ENCODE assay signal across 8 mouse cellular contexts in genomic region chr17:48096321-48096720, GRCm38 (mm10). TPM values are rescaled to one million over a fixed set of nuclear protein-coding genes. Genes with fewer than 3 reads are reported as not detected.
A peak's percentile ranks its signal among the peaks of the same experiment; 100 is the strongest.
DNase-seq lines count a peak whose midpoint lies in the region; ATAC-seq and TF ChIP-seq lines count a peak whose summit lies in the region.

No protein-coding gene starts in this region.

- DNase-seq in gastrocnemius, adult 2 months, result no peak
- DNase-seq in gastrocnemius, adult 8-10 months (ENCODE audit: low spot score in 2 of 2), result no peak
- DNase-seq in lung, embryonic 14.5 days, result no peak
- DNase-seq in lung, postnatal 4 days, result no peak
- peak; percentile 62 for DNase-seq in neural tube, embryonic 10.5 days (ENCODE audit: extremely low spot score, low spot score)
- no peak for DNase-seq in right cerebral cortex, adult 2 months (ENCODE audit: low spot score in 2 of 2)
- no peak for DNase-seq in cerebellum, adult 11-12 months

- 20% methylated on average over 17 of the region's 17 CpGs for WGBS in lung, embryonic 14.5 days
- 7% methylated on average over 17 of the region's 17 CpGs for WGBS in embryonic facial prominence, embryonic 15.5 days

- peaks cover 49% of the 10 kb centered on the region for H3K27me3 ChIP-seq in lung, embryonic 14.5 days (ENCODE audit: insufficient read depth, low read length)
- peaks cover 66% of the 10 kb centered on the region for H3K27me3 ChIP-seq in embryonic facial prominence, embryonic 15.5 days

- H3K4me2 ChIP-seq in lung, embryonic 14.5 days, result peak overlapping the region; percentile 81
- H3K4me2 ChIP-seq in embryonic facial prominence, embryonic 15.5 days (replicated peaks), result peak overlapping the region; percentile 55

- H3K9me3 ChIP-seq in lung, embryonic 14.5 days (ENCODE audit: low read depth, low read length), result no peaks in the 10 kb centered on the region
- H3K9me3 ChIP-seq in embryonic facial prominence, embryonic 15.5 days (replicated peaks), result no peaks in the 10 kb centered on the region

- intact Hi-C loops in gastrocnemius, adult 2 months (cut with DNase I), result no loop called here

- TF ChIP-seq CTCF in gastrocnemius, adult 2 months (IDR thresholded peaks at IDR 0.05), result no peak
- no peak for TF ChIP-seq CTCF in lung, embryonic 14.5 days (IDR thresholded peaks at IDR 0.05; ENCODE audit: low read depth)

- peak overlapping the region; percentile 29; the same call in 1 of the 2 replicates for H3K4me3 ChIP-seq in gastrocnemius, adult 2 months
- H3K4me3 ChIP-seq in lung, embryonic 14.5 days (ENCODE audit: low read depth, low read length), result peak overlapping the region; percentile 34
- peak overlapping the region; percentile 30; the same call in 1 of the 2 replicates for H3K4me3 ChIP-seq in embryonic facial prominence, embryonic 15.5 days (replicated peaks)

- H3K27ac ChIP-seq in gastrocnemius, adult 2 months, result no peak overlapping the region
- H3K27ac ChIP-seq in lung, embryonic 14.5 days (ENCODE audit: low read depth), result no peak overlapping the region
- H3K27ac ChIP-seq in embryonic facial prominence, embryonic 15.5 days (replicated peaks), result no peak overlapping the region

- H3K9ac ChIP-seq in lung, embryonic 14.5 days, result no peak overlapping the region
- no peak overlapping the region for H3K9ac ChIP-seq in embryonic facial prominence, embryonic 15.5 days

- ATAC-seq in lung, embryonic 14.5 days (ENCODE audit: insufficient read depth), result no peak
- ATAC-seq in embryonic facial prominence, embryonic 15.5 days (ENCODE audit: insufficient number of reproducible peaks, low FRiP score, low TSS enrichment, low read depth), result no peak

- no peaks in the 10 kb centered on the region for H3K36me3 ChIP-seq in lung, embryonic 14.5 days (ENCODE audit: insufficient read depth)
- H3K36me3 ChIP-seq in embryonic facial prominence, embryonic 15.5 days, result no peaks in the 10 kb centered on the region

- H3K4me1 ChIP-seq in lung, embryonic 14.5 days (ENCODE audit: insufficient read depth), result peaks cover 24% of the 10 kb centered on the region
- peaks cover 54% of the 10 kb centered on the region for H3K4me1 ChIP-seq in embryonic facial prominence, embryonic 15.5 days

RNA-seq across cellular contexts. Expression of gene 1700067P10Rik, which starts 7.2 kb away (rescaled TPM):
- total RNA-seq in gastrocnemius, adult 2 months (2021), result not detected
- total RNA-seq in gastrocnemius, adult 8-10 months (2022), result not detected
- not detected in 2 replicates for polyA plus RNA-seq in lung, embryonic 14.5 days (2014; fragmentation: Nextera tagmentation; extraction: Ambion mirVana)
- polyA plus RNA-seq in embryonic facial prominence, embryonic 15.5 days (2015; fragmentation: Nextera tagmentation; extraction: Ambion mirVana), result not detected in 2 replicates

RNA-seq across cellular contexts. Expression of gene 9830107B12Rik, which starts 49.7 kb away (rescaled TPM):
- total RNA-seq in gastrocnemius, adult 2 months (2021), result under 1 TPM in 1 of 2 experiments, not detected in 1; 0.13 TPM
- total RNA-seq in gastrocnemius, adult 8-10 months (2022), result not detected
- polyA plus RNA-seq in lung, embryonic 14.5 days (2014; fragmentation: Nextera tagmentation; extraction: Ambion mirVana), result not detected in 2 replicates
- not detected in 2 replicates for polyA plus RNA-seq in embryonic facial prominence, embryonic 15.5 days (2015; fragmentation: Nextera tagmentation; extraction: Ambion mirVana)

RNA-seq across cellular contexts. Expression of gene 1700122O11Rik, which starts 58.2 kb away (rescaled TPM):
- total RNA-seq in gastrocnemius, adult 2 months (2021), result not detected
- total RNA-seq in gastrocnemius, adult 8-10 months (2022), result not detected
- polyA plus RNA-seq in lung, embryonic 14.5 days (2014; fragmentation: Nextera tagmentation; extraction: Ambion mirVana), result not detected in 2 replicates
- not detected in 2 replicates for polyA plus RNA-seq in embryonic facial prominence, embryonic 15.5 days (2015; fragmentation: Nextera tagmentation; extraction: Ambion mirVana)
